Mouse (Mus musculus): ENCODE measurements at regions not wholly inside any gene's neighbourhood (a gene's known extent, or its start where the extent isn't known, plus 50 kb on each side); places are given as distances from the start of the nearest gene placed in this dataset.

DNA sequence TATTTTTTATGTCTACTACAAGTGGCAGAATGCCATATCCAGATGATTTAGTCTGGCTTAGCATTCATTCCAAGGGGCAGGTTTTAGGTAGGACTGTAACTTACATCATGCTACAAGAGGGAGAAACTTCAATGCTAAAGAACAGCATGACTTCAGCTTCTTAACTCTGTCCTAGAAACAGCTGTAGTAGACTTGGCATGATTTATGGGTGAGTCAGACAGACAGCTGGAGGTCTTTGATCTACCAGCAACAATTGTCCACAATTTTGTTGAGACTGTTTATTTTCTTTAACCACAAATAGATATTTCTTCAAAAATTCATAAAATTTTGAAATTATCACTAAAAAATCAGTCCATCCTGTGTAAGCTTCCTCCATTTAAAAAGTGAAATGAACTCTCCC is 781.7 kb upstream of the Man1a start:
- DNase-seq (ENCODE audit: low read depth, low spot score), result no peak

DNA sequence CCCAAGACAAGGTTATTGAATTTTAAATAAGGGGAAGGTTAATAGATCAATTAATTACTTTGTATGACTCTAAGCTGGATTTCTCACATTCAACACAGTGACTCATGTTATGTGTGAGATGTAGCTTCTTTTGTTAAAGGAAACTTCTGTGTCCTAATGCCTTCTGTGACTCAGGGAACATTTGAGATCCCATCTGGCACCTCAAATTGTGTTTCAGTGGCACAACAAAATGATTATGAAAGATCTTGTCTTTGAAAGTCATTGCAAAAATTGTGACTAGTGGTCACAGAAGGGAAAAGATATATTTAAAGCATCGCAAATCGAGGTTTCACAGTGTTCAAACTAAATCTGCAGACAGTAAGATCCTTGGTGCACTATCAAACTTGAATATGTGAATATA is 765.2 kb upstream of the Man1a start:
- no peak for DNase-seq (ENCODE audit: low read depth, low spot score)

DNA sequence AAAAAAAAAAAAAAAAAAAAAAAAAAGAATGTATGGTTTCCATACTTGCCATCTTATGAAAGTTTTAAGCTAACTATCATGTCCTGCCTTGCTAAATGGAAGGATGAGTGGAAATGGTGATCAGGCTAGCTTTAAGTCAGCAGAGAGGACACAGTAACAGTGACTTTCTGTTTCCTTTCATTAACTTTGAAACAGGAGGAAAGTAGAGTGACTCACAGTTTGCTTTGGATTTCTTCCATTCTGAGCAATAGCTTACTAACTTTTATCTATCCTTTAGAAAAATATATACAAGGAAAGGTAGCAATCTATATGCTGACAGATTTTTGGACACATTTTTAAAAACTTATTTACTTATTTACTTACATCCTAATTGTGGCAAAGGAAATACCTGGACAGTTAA is 762.6 kb upstream of the Man1a start:
- no peak for DNase-seq (ENCODE audit: low read depth, low spot score)

DNA sequence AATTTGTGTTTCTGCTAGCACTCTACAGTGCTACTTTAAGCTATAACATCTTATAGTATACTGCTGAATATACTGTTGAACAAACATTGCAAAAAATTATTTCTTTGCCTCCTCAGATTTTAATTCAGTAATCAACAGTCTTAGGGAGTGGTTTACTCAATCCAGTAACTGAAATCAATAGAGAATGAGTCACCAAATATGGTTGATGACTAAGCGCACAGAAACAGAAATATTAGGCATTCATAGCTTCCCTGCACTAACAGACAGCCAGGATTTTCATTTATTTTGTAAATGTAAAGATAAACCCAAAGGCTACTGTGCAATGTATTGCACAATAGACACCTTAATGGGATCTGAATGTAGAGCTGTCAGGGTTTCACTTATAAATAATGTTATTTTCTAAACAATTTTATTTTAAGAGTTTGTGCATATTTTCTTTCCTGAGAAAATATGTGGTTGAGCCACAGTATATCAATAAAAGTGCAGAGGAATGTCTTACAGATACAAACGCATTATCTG is 738.3 kb upstream of the Man1a start:
- DNase-seq (ENCODE audit: low read depth, low spot score), result no peak

DNA sequence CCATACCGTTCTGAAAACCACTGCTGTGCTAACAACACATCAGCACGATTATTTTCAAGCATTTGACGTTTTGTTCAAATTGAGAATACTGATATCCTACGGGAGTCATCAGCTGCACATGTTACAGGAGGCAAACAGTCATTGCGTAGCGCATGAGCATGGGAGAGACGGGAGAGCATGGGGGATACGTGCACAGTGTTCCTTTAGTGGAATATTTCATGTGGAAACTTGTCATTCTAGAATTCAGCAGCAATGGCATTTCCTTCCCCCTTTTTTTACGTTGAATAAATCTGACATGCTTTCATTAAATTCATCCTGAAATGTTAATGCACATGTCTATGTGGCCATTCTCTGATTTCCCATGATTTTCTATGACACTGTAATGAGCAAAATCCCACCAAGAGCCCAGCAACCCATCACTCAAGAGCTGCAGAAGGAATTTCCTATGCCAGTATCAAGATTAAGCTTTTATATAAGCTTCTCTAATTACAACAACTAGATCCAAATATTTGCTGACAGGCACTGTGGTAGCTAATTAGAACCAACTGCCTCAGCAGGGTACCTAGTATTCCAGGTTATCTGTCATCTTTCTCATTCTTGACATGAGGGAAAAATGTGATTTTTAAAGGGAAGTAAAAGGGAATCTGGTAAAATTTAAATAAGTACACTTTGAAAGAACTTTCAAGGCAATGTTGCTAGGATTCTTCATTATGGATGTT is 723.2 kb upstream of the Man1a start:
- DNase-seq (ENCODE audit: low read depth, low spot score), result no peak

DNA sequence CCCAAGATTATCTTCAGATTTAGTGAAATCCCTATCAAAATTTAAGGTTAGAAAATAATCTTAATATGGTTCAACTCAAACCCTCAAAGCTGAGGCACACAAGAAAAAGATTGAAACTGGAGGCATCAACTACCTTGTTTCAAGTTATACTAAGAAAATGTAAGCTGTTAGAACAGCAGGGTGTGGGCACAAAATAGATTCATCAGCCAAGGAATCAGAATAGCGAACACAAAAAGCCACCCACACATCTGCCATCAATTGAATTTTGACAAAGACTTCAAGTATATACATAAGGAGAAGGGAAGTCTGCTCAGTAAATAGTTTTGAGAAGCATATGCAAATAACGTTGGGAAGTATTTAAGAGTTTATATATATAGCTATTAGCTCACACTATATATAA is 720.9 kb upstream of the Man1a start:
- DNase-seq (ENCODE audit: low read depth, low spot score), result no peak

DNA sequence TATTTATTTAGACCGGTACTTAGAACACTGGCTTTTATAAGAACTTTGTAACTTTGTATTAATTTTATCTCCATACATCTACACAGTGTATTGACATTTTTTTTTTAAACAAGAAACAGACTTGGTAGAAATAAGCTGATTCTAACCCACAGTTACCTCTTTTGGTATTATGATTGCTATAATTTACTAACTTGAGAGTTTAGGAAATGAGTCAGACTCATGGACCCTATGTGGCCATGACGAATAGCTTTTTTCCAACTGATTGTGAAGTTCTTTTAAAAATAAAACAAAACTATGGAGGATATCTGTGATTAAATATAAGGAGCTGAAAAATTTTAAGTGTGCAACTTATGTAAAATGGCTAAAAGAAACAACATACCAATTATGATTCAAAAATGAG is 684.7 kb upstream of the Man1a start:
- DNase-seq (ENCODE audit: low read depth, low spot score), result no peak

DNA sequence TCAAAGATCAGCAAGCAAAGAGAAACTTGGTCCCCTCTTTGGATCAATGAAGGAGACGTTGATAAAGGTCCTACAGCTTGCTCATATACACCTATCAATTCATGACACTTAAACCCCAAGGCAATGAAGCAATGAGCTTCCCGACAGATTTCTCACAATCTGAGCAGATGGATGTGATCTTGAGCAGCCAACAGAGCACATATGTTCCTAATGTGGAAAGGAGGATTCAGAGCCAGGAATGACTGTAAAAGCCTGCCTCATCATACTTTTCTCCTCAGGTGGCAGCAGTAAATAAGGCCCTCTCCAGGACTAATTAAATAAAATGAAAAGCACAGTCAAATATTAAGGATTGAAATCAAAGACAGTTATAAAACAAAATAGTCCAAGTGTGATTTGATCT is 672.8 kb upstream of the Man1a start:
- DNase-seq (ENCODE audit: low read depth, low spot score), result no peak

DNA sequence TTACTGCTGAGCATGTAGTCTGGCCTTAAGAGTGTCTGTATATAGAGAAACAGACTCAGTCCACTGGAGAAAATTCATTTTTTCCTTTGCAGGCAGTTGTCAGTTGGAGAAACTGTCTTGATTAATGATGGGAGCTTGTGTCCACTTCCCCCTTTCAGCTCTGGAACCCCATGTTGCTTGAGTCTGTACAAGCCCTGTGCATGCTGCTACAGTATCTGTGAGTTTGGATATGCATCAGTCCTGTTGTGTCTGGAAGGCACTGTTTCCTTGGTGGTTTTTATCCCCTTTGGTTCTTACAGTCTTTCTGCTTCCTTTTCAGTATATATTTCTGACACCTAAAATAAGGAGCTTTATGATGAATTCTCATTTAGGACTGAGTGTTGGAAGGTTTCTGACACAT is 660.7 kb upstream of the Man1a start:
- no peak for DNase-seq (ENCODE audit: low read depth, low spot score)

DNA sequence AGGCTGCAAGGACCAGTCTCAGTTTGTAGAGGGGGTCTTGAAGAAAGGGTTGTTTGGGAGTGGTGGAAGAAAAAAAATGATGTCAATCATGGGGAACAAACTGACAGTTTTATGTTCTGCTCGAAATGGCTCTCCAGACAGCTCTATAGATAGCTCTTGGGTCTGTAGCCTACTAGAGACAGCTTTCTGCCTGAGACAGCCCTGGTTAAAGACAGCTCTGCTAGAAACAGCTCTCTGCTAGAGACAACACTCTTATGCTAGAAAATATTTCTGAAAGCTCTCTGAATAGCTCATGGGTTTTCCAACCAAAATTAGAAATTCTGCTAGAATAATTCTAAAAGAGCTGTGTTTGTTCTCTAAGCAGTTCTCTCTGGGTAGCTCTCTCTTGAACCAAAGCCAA is 636.3 kb upstream of the Man1a start:
- no peak for DNase-seq (ENCODE audit: low read depth, low spot score)

DNA sequence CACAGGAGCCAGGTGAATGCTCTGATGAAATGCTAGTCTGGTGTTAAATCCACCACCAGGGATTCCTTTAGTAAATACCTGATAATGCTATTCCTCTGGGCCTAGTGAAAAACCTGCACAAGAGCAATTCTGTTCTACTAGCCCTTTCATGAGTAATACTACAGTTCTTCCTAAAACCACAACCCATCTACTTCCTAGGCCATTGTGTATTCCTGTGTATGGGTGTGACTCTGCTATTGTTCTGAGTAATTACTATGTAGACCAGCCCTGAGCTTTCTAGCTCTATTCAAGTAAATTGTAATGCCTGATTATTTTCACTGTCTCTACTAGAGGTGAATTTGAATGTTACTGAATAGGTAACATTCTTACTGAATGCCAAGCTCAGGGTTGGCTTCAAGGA is 591.4 kb upstream of the Man1a start:
- peak; percentile 70 for DNase-seq (ENCODE audit: low read depth, low spot score)
